Comparison of ENCODE assay signal across 19 mouse cellular contexts in the genomic region with DNA sequence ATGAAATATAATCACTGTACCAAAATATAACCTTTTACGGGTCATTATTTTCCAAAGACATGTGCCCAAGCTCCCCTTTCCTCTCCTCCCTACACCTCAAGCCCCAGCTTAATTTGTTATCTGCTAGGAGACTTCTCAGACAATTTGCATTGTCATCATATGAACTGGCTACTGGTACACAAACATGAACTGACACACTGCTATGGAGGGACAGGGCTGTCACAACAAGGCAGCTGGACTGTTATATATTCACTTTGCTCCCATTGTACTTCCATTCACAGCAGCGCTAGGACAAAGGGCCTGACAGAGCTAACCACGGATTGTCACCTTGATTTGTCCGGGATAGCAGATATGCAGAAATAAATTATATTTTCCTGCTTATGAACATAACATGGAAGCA.
DNase-seq lines count a peak whose midpoint lies in the region; ATAC-seq and TF ChIP-seq lines count a peak whose summit lies in the region.
"Had no signal": no experiment of that assay in that cellular context is flagged by ENCODE, and none has a peak within 500 bp of the region (broad histone marks: within the 10 kb centered on the region; RNA-seq: fewer than 3 reads in every experiment).

No protein-coding gene starts in this region.

- WGBS in neural tube, embryonic 11.5 days = 78% methylated on average over 4 of the region's 4 CpGs
- WGBS in hindbrain, embryonic 16.5 days = 46% methylated on average over 4 of the region's 4 CpGs
- WGBS in midbrain, postnatal 0 days = 32% methylated on average over 4 of the region's 4 CpGs
- 84% methylated on average over 4 of the region's 4 CpGs for WGBS in liver, embryonic 12.5 days (ENCODE audit: insufficient replicate concordance)

- no peak overlapping the region for H3K4me2 ChIP-seq in neural tube, embryonic 11.5 days (ENCODE audit: low read depth)
- H3K4me2 ChIP-seq in hindbrain, embryonic 16.5 days (ENCODE audit: low read length) = peak overlapping the region; percentile 20; the same call in 1 of the 2 replicates
- peak overlapping the region; percentile 39 for H3K4me2 ChIP-seq in midbrain, postnatal 0 days (ENCODE audit: low read depth, low read length, poor library complexity, severe bottlenecking)
- H3K4me2 ChIP-seq in liver, embryonic 12.5 days = no peak overlapping the region
- H3K4me2 ChIP-seq: embryonic facial prominence, embryonic 13.5 days; heart, embryonic 11.5 days; lung, embryonic 14.5 days had no signal

- TF ChIP-seq CTCF in midbrain, postnatal 0 days (IDR thresholded peaks at IDR 0.05) = no peak

- H3K36me3 ChIP-seq in neural tube, embryonic 11.5 days (ENCODE audit: control insufficient read depth, insufficient read depth, low read length) = no peaks in the 10 kb centered on the region
- no peaks in the 10 kb centered on the region for H3K36me3 ChIP-seq in hindbrain, embryonic 16.5 days (ENCODE audit: control insufficient read depth, insufficient read depth, low read length)
- H3K36me3 ChIP-seq in midbrain, postnatal 0 days (ENCODE audit: insufficient read depth, low read length) = no peaks in the 10 kb centered on the region
- H3K36me3 ChIP-seq in liver, embryonic 12.5 days = no peaks in the 10 kb centered on the region
- H3K36me3 ChIP-seq: embryonic facial prominence, embryonic 13.5 days had no signal

- no peak for ATAC-seq in neural tube, embryonic 11.5 days (ENCODE audit: insufficient read depth, low FRiP score, low TSS enrichment)
- ATAC-seq in hindbrain, embryonic 16.5 days = peak; percentile 43
- no peak for ATAC-seq in midbrain, postnatal 0 days (ENCODE audit: low FRiP score)
- ATAC-seq in liver, embryonic 12.5 days = no peak

- no peak for DNase-seq in neural tube, embryonic 11.5 days (ENCODE audit: low spot score)
- DNase-seq in neural tube, embryonic 10.5 days (ENCODE audit: extremely low spot score, low spot score) = no peak
- DNase-seq in midbrain, postnatal 0 days (ENCODE audit: low spot score) = peak; percentile 41
- no peak for DNase-seq in natural killer cell, adult 2 months (ENCODE audit: low spot score in 2 of 2)
- no peak for DNase-seq in embryo, embryonic 10 days (ENCODE audit: low spot score)
- no peak for DNase-seq in urinary bladder, postnatal 14 days (ENCODE audit: low spot score)
- DNase-seq: adrenal gland, postnatal 36 days; cerebellum, postnatal 36 days; gastrocnemius, postnatal 14 days; heart, postnatal 4 days; kidney, adult 2 months; kidney, postnatal 25 days; layer of hippocampus, adult 9-11 months; lung, embryonic 14.5 days; right cerebral cortex, postnatal 4 days had no signal

- no peaks in the 10 kb centered on the region for H3K9me3 ChIP-seq in neural tube, embryonic 11.5 days (ENCODE audit: control insufficient read depth, low read length)
- no peaks in the 10 kb centered on the region for H3K9me3 ChIP-seq in hindbrain, embryonic 16.5 days (ENCODE audit: control insufficient read depth, low read length)
- H3K9me3 ChIP-seq in midbrain, postnatal 0 days (ENCODE audit: low read length) = no peaks in the 10 kb centered on the region
- H3K9me3 ChIP-seq in liver, embryonic 12.5 days (replicated peaks) = no peaks in the 10 kb centered on the region
- H3K9me3 ChIP-seq: embryonic facial prominence, embryonic 13.5 days had no signal

- no peak overlapping the region for H3K9ac ChIP-seq in neural tube, embryonic 11.5 days (ENCODE audit: low read length)
- peak overlapping the region; percentile 43 for H3K9ac ChIP-seq in hindbrain, embryonic 16.5 days (ENCODE audit: low read depth, low read length)
- peak overlapping the region; percentile 47 for H3K9ac ChIP-seq in midbrain, postnatal 0 days (replicated peaks; ENCODE audit: low read length, poor library complexity, severe bottlenecking)
- no peak overlapping the region for H3K9ac ChIP-seq in liver, embryonic 12.5 days
- H3K9ac ChIP-seq: embryonic facial prominence, embryonic 13.5 days; lung, embryonic 14.5 days had no signal

- peak overlapping the region; percentile 60 for H3K27ac ChIP-seq in neural tube, embryonic 11.5 days (ENCODE audit: low read depth, low read length)
- H3K27ac ChIP-seq in hindbrain, embryonic 16.5 days (ENCODE audit: low read depth, low read length) = peak overlapping the region; percentile 80
- H3K27ac ChIP-seq in midbrain, postnatal 0 days (ENCODE audit: low read depth, low read length) = peak overlapping the region; percentile 91
- H3K27ac ChIP-seq in liver, embryonic 12.5 days = no peak overlapping the region
- H3K27ac ChIP-seq: embryonic facial prominence, embryonic 13.5 days had no signal

- H3K4me3 ChIP-seq in neural tube, embryonic 11.5 days (ENCODE audit: low read depth, low read length) = no peak overlapping the region
- no peak overlapping the region for H3K4me3 ChIP-seq in hindbrain, embryonic 16.5 days (ENCODE audit: low read length)
- H3K4me3 ChIP-seq in midbrain, postnatal 0 days (ENCODE audit: low read depth, low read length) = peak overlapping the region; percentile 6; the same call in 1 of the 2 replicates
- no peak overlapping the region for H3K4me3 ChIP-seq in liver, embryonic 12.5 days
- H3K4me3 ChIP-seq: embryonic facial prominence, embryonic 13.5 days had no signal

- no peaks in the 10 kb centered on the region for H3K27me3 ChIP-seq in neural tube, embryonic 11.5 days (ENCODE audit: control insufficient read depth, insufficient read depth, low read length)
- no peaks in the 10 kb centered on the region for H3K27me3 ChIP-seq in hindbrain, embryonic 16.5 days (replicated peaks; ENCODE audit: control insufficient read depth, insufficient read depth, low read length)
- H3K27me3 ChIP-seq in midbrain, postnatal 0 days (ENCODE audit: insufficient read depth, low read length) = no peaks in the 10 kb centered on the region
- H3K27me3 ChIP-seq in liver, embryonic 12.5 days (replicated peaks) = no peaks in the 10 kb centered on the region
- H3K27me3 ChIP-seq: embryonic facial prominence, embryonic 13.5 days had no signal

- H3K4me1 ChIP-seq in neural tube, embryonic 11.5 days (ENCODE audit: control insufficient read depth, insufficient read depth, low read length) = peaks cover 2% of the 10 kb centered on the region; the same call in 1 of the 2 replicates
- H3K4me1 ChIP-seq in hindbrain, embryonic 16.5 days (ENCODE audit: control insufficient read depth, insufficient read depth, low read depth, low read length) = no peaks in the 10 kb centered on the region
- H3K4me1 ChIP-seq in midbrain, postnatal 0 days (ENCODE audit: insufficient read depth, low read length) = no peaks in the 10 kb centered on the region; the same call in 1 of the 2 replicates
- H3K4me1 ChIP-seq in liver, embryonic 12.5 days = no peaks in the 10 kb centered on the region
- H3K4me1 ChIP-seq: embryonic facial prominence, embryonic 13.5 days had no signal

Comparison
In these comparisons a context has a peak if more than half of its experiments do, and no peak if none do; other contexts are left out.
1. H3K4me2 ChIP-seq: peak in hindbrain, embryonic 16.5 days (single experiment) and midbrain, postnatal 0 days (single experiment); none in neural tube, embryonic 11.5 days (single experiment) and liver, embryonic 12.5 days (single experiment).
2. H3K9ac ChIP-seq: peak in hindbrain, embryonic 16.5 days (single experiment) and midbrain, postnatal 0 days (single experiment); none in neural tube, embryonic 11.5 days (single experiment) and liver, embryonic 12.5 days (single experiment).